Mouse (Mus musculus) CH12.LX (cell line): Measurements from ENCODE around the gene Slc22a13. TPM values are rescaled to one million over a fixed set of nuclear protein-coding genes. Genes with fewer than 3 reads are reported as not detected.
A peak's percentile ranks its signal among the peaks of the same experiment; 100 is the strongest.

Experiments used
- DNase-seq: peaks from one replicate; pipeline ENCODE4 v3.0.0-alpha.2; 2013; ENCODE audit errors: extremely low read depth
- H3K27ac ChIP-seq: 2 replicates; pipeline ENCODE4 v1.5.1; 2012; ENCODE audit warnings: low read depth, mild to moderate bottlenecking, control low read depth, moderate library complexity; ENCODE audit not compliant: insufficient read depth
- H3K27me3 ChIP-seq: replicated peaks from 2 replicates; pipeline ENCODE3; 2012; ENCODE audit warnings: inconsistent platforms
- H3K36me3 ChIP-seq, 2 experiments: replicated peaks in 1 of 2; 2 replicates each; pipeline versions ENCODE3 to v1.6.1; 2012; ENCODE audit warnings: inconsistent platforms in 1 of 2, low read length in 1 of 2, mild to moderate bottlenecking in 1 of 2, mixed read lengths in 1 of 2, moderate library complexity in 1 of 2; ENCODE audit not compliant: control insufficient read depth in 1 of 2, insufficient read depth in 1 of 2
- H3K4me1 ChIP-seq, 2 experiments: 2 replicates each; pipeline ENCODE4 v1.6.1; 2012; ENCODE audit warnings: inconsistent platforms in 1 of 2, moderate library complexity in 1 of 2; ENCODE audit not compliant: insufficient read depth in 2 of 2, control insufficient read depth in 1 of 2
- H3K4me2 ChIP-seq: 2 replicates; pipeline ENCODE4 v1.6.1; 2012; ENCODE audit warnings: low read depth, mild to moderate bottlenecking, control low read depth; ENCODE audit not compliant: poor library complexity, insufficient read depth, severe bottlenecking
- H3K4me3 ChIP-seq, 3 experiments: fragments of 150-350 bp in 1 of 3; sonication (generic) in 1 of 3; replicated peaks in 1 of 3; 2 replicates each; pipeline versions ENCODE3 to v1.5.1; 2011 to 2012; ENCODE audit warnings: low read depth in 2 of 3, low read length in 2 of 3, mild to moderate bottlenecking in 2 of 3, moderate library complexity in 2 of 3, control low read depth in 1 of 3, improper control_type of control experiment in 1 of 3, inconsistent platforms in 1 of 3, mixed read lengths in 1 of 3; ENCODE audit not compliant: poor library complexity in 1 of 3
- H3K79me2 ChIP-seq: replicated peaks from 2 replicates; pipeline ENCODE4 v1.6.1; 2012; ENCODE audit warnings: mild to moderate bottlenecking, moderate library complexity; ENCODE audit not compliant: control insufficient read depth, poor library complexity, insufficient read depth, severe bottlenecking; ENCODE audit errors: extremely low read depth
- H3K9ac ChIP-seq: 2 replicates; pipeline ENCODE4 v1.6.1; 2012; ENCODE audit warnings: low read depth, mild to moderate bottlenecking, control low read depth, moderate library complexity; ENCODE audit not compliant: insufficient read depth
- H3K9me3 ChIP-seq: replicated peaks from 2 replicates; pipeline ENCODE3; 2012; ENCODE audit warnings: low read length, inconsistent platforms, mixed read lengths
- CHD2 ChIP-seq: IDR thresholded peaks from 2 replicates; pipeline ENCODE4 v1.6.1; 2011; ENCODE audit warnings: low read length, improper control_type of control experiment
- CTCF ChIP-seq, 2 experiments: IDR thresholded peaks in 1 of 2; conservative IDR thresholded peaks in 1 of 2; 2 replicates each; pipeline ENCODE4 v1.5.1; 2011 to 2012; ENCODE audit warnings: low read depth in 2 of 2, low read length in 2 of 2, improper control_type of control experiment in 1 of 2, inconsistent platforms in 1 of 2, mild to moderate bottlenecking in 1 of 2, moderate library complexity in 1 of 2
- E2F4 ChIP-seq: IDR thresholded peaks from 2 replicates; pipeline ENCODE4 v1.6.1; 2011; ENCODE audit warnings: low read depth, low read length, improper control_type of control experiment; ENCODE audit not compliant: insufficient replicate concordance
- ELF1 ChIP-seq: IDR thresholded peaks from 2 replicates; pipeline ENCODE4 v1.6.1; 2014; ENCODE audit warnings: low read depth, mild to moderate bottlenecking, inconsistent platforms, low read length, improper control_type of control experiment
- EP300 ChIP-seq: IDR thresholded peaks from 2 replicates; pipeline ENCODE4 v1.6.1; 2011; ENCODE audit warnings: low read length, improper control_type of control experiment
- ETS1 ChIP-seq: conservative IDR thresholded peaks from 2 replicates; pipeline ENCODE4 v1.6.1; 2012; ENCODE audit warnings: low read depth, mild to moderate bottlenecking, inconsistent platforms, low read length, improper control_type of control experiment, moderate library complexity
- GABPA ChIP-seq: IDR thresholded peaks from 2 replicates; pipeline ENCODE4 v1.6.1; 2012; ENCODE audit warnings: low read depth, low read length, improper control_type of control experiment, inconsistent platforms; ENCODE audit not compliant: insufficient replicate concordance
- KAT2A ChIP-seq: IDR thresholded peaks from 2 replicates; pipeline ENCODE4 v1.6.1; 2012; ENCODE audit warnings: low read length, improper control_type of control experiment, inconsistent platforms; ENCODE audit not compliant: insufficient replicate concordance
- MAFK ChIP-seq: IDR thresholded peaks from 2 replicates; pipeline ENCODE4 v1.6.1; 2011; ENCODE audit warnings: low read length, improper control_type of control experiment; ENCODE audit not compliant: insufficient replicate concordance
- MAX ChIP-seq: IDR thresholded peaks from 2 replicates; pipeline ENCODE4 v1.6.1; 2011; ENCODE audit warnings: low read length, improper control_type of control experiment
- MAZ ChIP-seq: IDR thresholded peaks from 2 replicates; pipeline ENCODE4 v1.6.1; 2012; ENCODE audit warnings: low read depth, mild to moderate bottlenecking, inconsistent platforms, low read length, improper control_type of control experiment, moderate library complexity
- MXI1 ChIP-seq: IDR thresholded peaks from 2 replicates; pipeline ENCODE4 v1.6.1; 2011; ENCODE audit warnings: mild to moderate bottlenecking, low read depth, low read length, improper control_type of control experiment
- MYC ChIP-seq: IDR thresholded peaks from 2 replicates; pipeline ENCODE4 v1.6.1; 2011; ENCODE audit warnings: low read depth, mild to moderate bottlenecking, improper control_type of control experiment, low read length
- NELFE ChIP-seq: IDR thresholded peaks from 2 replicates; pipeline ENCODE4 v1.6.1; 2011; ENCODE audit warnings: low read depth, low read length, improper control_type of control experiment
- PAX5 ChIP-seq: IDR thresholded peaks from 2 replicates; pipeline ENCODE4 v1.6.1; 2012; ENCODE audit warnings: low read length, inconsistent platforms, mixed read lengths
- POLR2A ChIP-seq: IDR thresholded peaks from 2 replicates; pipeline ENCODE4 v1.6.1; 2011; ENCODE audit warnings: low read depth, mild to moderate bottlenecking, improper control_type of control experiment, low read length
- POLR2AphosphoS2 ChIP-seq: IDR thresholded peaks from 2 replicates; pipeline ENCODE4 v1.6.1; 2011; ENCODE audit warnings: low read depth, low read length, improper control_type of control experiment
- RAD21 ChIP-seq: IDR thresholded peaks from 2 replicates; pipeline ENCODE4 v1.6.1; 2011; ENCODE audit warnings: low read depth, mild to moderate bottlenecking, low read length, improper control_type of control experiment, moderate library complexity
- RCOR1 ChIP-seq: conservative IDR thresholded peaks from 2 replicates; pipeline ENCODE4 v1.6.1; 2012; ENCODE audit warnings: low read depth, mild to moderate bottlenecking, inconsistent platforms, low read length, improper control_type of control experiment
- SMC3 ChIP-seq: IDR thresholded peaks from 2 replicates; pipeline ENCODE4 v1.6.1; 2011; ENCODE audit warnings: low read depth, low read length, improper control_type of control experiment
- TBP ChIP-seq: conservative IDR thresholded peaks from 2 replicates; pipeline ENCODE4 v1.6.1; 2011; ENCODE audit warnings: low read depth, low read length, improper control_type of control experiment
- UBTF ChIP-seq: IDR thresholded peaks from 2 replicates; pipeline ENCODE4 v1.6.1; 2012; ENCODE audit warnings: low read depth, mild to moderate bottlenecking, inconsistent platforms, low read length, improper control_type of control experiment, moderate library complexity
- USF1 ChIP-seq: IDR thresholded peaks from 2 replicates; pipeline ENCODE4 v1.6.1; 2014; ENCODE audit warnings: low read depth, mild to moderate bottlenecking, inconsistent platforms, low read length, improper control_type of control experiment
- USF2 ChIP-seq: conservative IDR thresholded peaks from 2 replicates; pipeline ENCODE4 v1.6.1; 2011; ENCODE audit warnings: low read depth, low read length, improper control_type of control experiment
- ZC3H11A ChIP-seq: IDR thresholded peaks from 2 replicates; pipeline ENCODE4 v1.6.1; 2012; ENCODE audit warnings: low read depth, mild to moderate bottlenecking, inconsistent platforms, low read length, improper control_type of control experiment
- ZKSCAN1 ChIP-seq: IDR thresholded peaks from 2 replicates; pipeline ENCODE4 v1.6.1; 2012; ENCODE audit warnings: low read depth, inconsistent platforms, low read length, improper control_type of control experiment, borderline replicate concordance
- ZNF384 ChIP-seq: IDR thresholded peaks from 2 replicates; pipeline ENCODE4 v1.6.1; 2012; ENCODE audit warnings: low read depth, low read length, improper control_type of control experiment, inconsistent platforms
- dilution Hi-C: fragments of 300-500 bp; cut with MboI; formaldehyde crosslinking; loops from 2 replicates; pipeline ENCODE4 v1.14.3; 2020; ENCODE audit warnings: low sequenced_read_pairs; ENCODE audit not compliant: extremely low pct_unique_long_range_greater_than_20kb, extremely low pct_ligation_motif_present
- in situ Hi-C: fragments of 300-500 bp; cut with MboI; formaldehyde crosslinking; loops from 3 replicates; pipeline ENCODE4 v1.14.3; 2019; ENCODE audit warnings: low sequenced_read_pairs, low pct_ligation_motif_present, low pct_unique_long_range_greater_than_20kb, mixed read lengths
- polyA plus RNA-seq: library from polyadenylated mRNA; unstranded; fragments of >175 nt; gene quantifications from 2 replicates; pipeline ENCODE4 v1.2.1, GENCODE M21; 2012; ENCODE audit warnings: low read depth; ENCODE audit not compliant: insufficient read length
- total RNA-seq, 2 experiments: library from RNA; depleted of rRNA; stranded (reverse); fragments of 300-350 nt in 1 of 2; fragments of >200 nt in 1 of 2; gene quantifications; 2 replicates each; pipeline ENCODE4 v1.2.3; 2012 to 2014

Slc22a13 gene
- total and polyA plus RNA-seq, 3 experiments: not detected

- Histone ChIP-seq H3K36me3 (no peaks in the 10 kb centered on the region), H3K9me3 (no peaks in the 10 kb centered on the region), H3K27ac (no peak within 1 kb of the TSS), H3K79me2 (no peaks in the 10 kb centered on the region)
- TF ChIP-seq E2F4: no peak
- no peak for TF ChIP-seq USF2
- no peak for TF ChIP-seq POLR2A
- no peak for TF ChIP-seq SMC3
- TF ChIP-seq EP300: no peak
- no peak for TF ChIP-seq TBP
- TF ChIP-seq MYC: no peak
- TF ChIP-seq MAFK: no peak
- no peak for TF ChIP-seq NELFE
- TF ChIP-seq PAX5: no peak
- no peak for TF ChIP-seq ETS1
- TF ChIP-seq USF1: no peak
- no peak for TF ChIP-seq MXI1
- TF ChIP-seq CTCF (conservative IDR thresholded peaks at IDR 0.05 in 1 of 2, IDR thresholded peaks at IDR 0.05 in 1 of 2; ENCODE audit: low read depth in 2 of 2, low read length in 2 of 2): no peak
- TF ChIP-seq, all 38 proteins: peak for 0
- H3K4me3 ChIP-seq: no peak within 1 kb of the TSS
- dilution Hi-C loops: no loop called here
- H3K4me1 ChIP-seq: peaks cover 0 to 2% of the 10 kb centered on the region in 2 experiments; a peak in 2 of 4 replicates
- peaks cover 64% of the 10 kb centered on the region for H3K27me3 ChIP-seq
- no peak within 1 kb of the TSS for H3K4me2 ChIP-seq
- no peak within 1 kb of the TSS for H3K9ac ChIP-seq
- DNase-seq: no peak
- in situ Hi-C loops: loop anchor here (10.0 kb wide), 1 partner anchor 196 kb away; the partner anchor contains the start of gene Xylb
Observed at GRCm38 (mm10) chr9:119158861-119159260, 50.0 kb downstream of the Slc22a13 start, which contains the start of gene Gm47289. Gene Gm47289 (plus strand): TSS chr9:119159161.

GRCm38 (mm10) chr9:119156278-119157201, 52.4 kb downstream of the Slc22a13 start, which contains the start of gene Acaa1b:
Gene Acaa1b (minus strand): TSS chr9:119157093.
- no peak within 1 kb of the TSS for H3K9ac ChIP-seq
- peaks cover 0 to 2% of the 10 kb centered on the region in 2 experiments; a peak in 2 of 4 replicates for H3K4me1 ChIP-seq
- H3K27ac ChIP-seq: no peak within 1 kb of the TSS
- dilution Hi-C loops (no loop called here), in situ Hi-C loops (loop anchor here (10.0 kb wide), 1 partner anchor 198 kb away; the partner anchor contains the start of gene Xylb)
- TF ChIP-seq GABPA (no peak), RAD21 (peak; percentile 71), RCOR1 (no peak), MXI1 (no peak), KAT2A (no peak), ELF1 (no peak), TBP (no peak), MAZ (no peak), PAX5 (no peak), ZC3H11A (0 out of 2 replicates have a peak, but pooled peaks have one; percentile 10), CHD2 (no peak), CTCF (conservative IDR thresholded peaks at IDR 0.05 in 1 of 2, IDR thresholded peaks at IDR 0.05 in 1 of 2; ENCODE audit: low read depth in 2 of 2, low read length in 2 of 2) (peak in 1 of 2 experiments; percentile 83; a peak in 2 of 4 replicates), E2F4 (no peak), MAFK (no peak), ZKSCAN1 (no peak), SMC3 (peak; percentile 86), MAX (no peak), ZNF384 (no peak), UBTF (no peak), POLR2AphosphoS2 (no peak), MYC (no peak), POLR2A (no peak)
- TF ChIP-seq, all 38 proteins: peak for 4
- peak; percentile 52 for DNase-seq
- H3K9me3 ChIP-seq: no peaks in the 10 kb centered on the region
- no peaks in the 10 kb centered on the region for H3K79me2 ChIP-seq
- no peak within 1 kb of the TSS for H3K4me3 ChIP-seq
- no peaks in the 10 kb centered on the region for H3K36me3 ChIP-seq
- no peak within 1 kb of the TSS; the same call in 1 of the 2 replicates for H3K4me2 ChIP-seq
- peaks cover 79% of the 10 kb centered on the region for H3K27me3 ChIP-seq
